ENCODE assay signal across 26 mouse cellular contexts in genomic region chr13:51998542-51998941, GRCm38 (mm10).
DNase-seq lines count a peak whose midpoint lies in the region; ATAC-seq and TF ChIP-seq lines count a peak whose summit lies in the region.
"Had no signal": no experiment of that assay in that cellular context is flagged by ENCODE, and none has a peak within 500 bp of the region (broad histone marks: within the 10 kb centered on the region; RNA-seq: fewer than 3 reads in every experiment).

No protein-coding gene starts in this region.

- no peaks in the 10 kb centered on the region for H3K9me3 ChIP-seq in heart, embryonic 10.5 days
- H3K9me3 ChIP-seq in liver, embryonic 13.5 days (replicated peaks), result 0 out of 2 replicates have a peak, but pooled peaks cover 3% of the 10 kb centered on the region
- H3K9me3 ChIP-seq in liver, postnatal 0 days (ENCODE audit: low read length), result peaks cover 4% of the 10 kb centered on the region
- no peaks in the 10 kb centered on the region for H3K9me3 ChIP-seq in midbrain, postnatal 0 days (ENCODE audit: low read length)
- H3K9me3 ChIP-seq: embryonic facial prominence, embryonic 13.5 days; forebrain, embryonic 10.5 days; G1E; heart, embryonic 15.5 days; hindbrain, embryonic 13.5 days had no signal

- no peak overlapping the region for H3K9ac ChIP-seq in liver, embryonic 13.5 days
- H3K9ac ChIP-seq in liver, postnatal 0 days (replicated peaks), result no peak overlapping the region
- H3K9ac ChIP-seq in midbrain, postnatal 0 days (replicated peaks; ENCODE audit: low read length, poor library complexity, severe bottlenecking), result no peak overlapping the region
- H3K9ac ChIP-seq: embryonic facial prominence, embryonic 13.5 days; heart, embryonic 15.5 days; hindbrain, embryonic 13.5 days had no signal

- no peaks in the 10 kb centered on the region for H3K36me3 ChIP-seq in heart, embryonic 10.5 days
- no peaks in the 10 kb centered on the region for H3K36me3 ChIP-seq in liver, embryonic 13.5 days
- no peaks in the 10 kb centered on the region for H3K36me3 ChIP-seq in liver, postnatal 0 days (replicated peaks; ENCODE audit: insufficient read depth, low read length)
- H3K36me3 ChIP-seq in midbrain, postnatal 0 days (ENCODE audit: insufficient read depth, low read length), result no peaks in the 10 kb centered on the region
- H3K36me3 ChIP-seq: embryonic facial prominence, embryonic 13.5 days; forebrain, embryonic 10.5 days; G1E; heart, embryonic 15.5 days; hindbrain, embryonic 13.5 days had no signal

- peaks cover 2% of the 10 kb centered on the region; the same call in 1 of the 2 replicates for H3K27me3 ChIP-seq in heart, embryonic 10.5 days (ENCODE audit: insufficient read depth, poor library complexity, severe bottlenecking)
- H3K27me3 ChIP-seq in liver, embryonic 13.5 days, result no peaks in the 10 kb centered on the region; the same call in 1 of the 2 replicates
- no peaks in the 10 kb centered on the region for H3K27me3 ChIP-seq in liver, postnatal 0 days (ENCODE audit: insufficient read depth, low read length)
- no peaks in the 10 kb centered on the region for H3K27me3 ChIP-seq in midbrain, postnatal 0 days (ENCODE audit: insufficient read depth, low read length)
- H3K27me3 ChIP-seq: embryonic facial prominence, embryonic 13.5 days; heart, embryonic 15.5 days had no signal

- ATAC-seq in liver, embryonic 13.5 days (ENCODE audit: low read depth), result peak; percentile 76
- ATAC-seq in liver, postnatal 0 days, result peak; percentile 83
- no peak for ATAC-seq in midbrain, postnatal 0 days (ENCODE audit: low FRiP score)
- ATAC-seq: CD4-positive, CD25-positive, alpha-beta regulatory T cell, adult 4 months; forebrain, embryonic 14.5 days; hindbrain, postnatal 0 days had no signal

- no peak for TF ChIP-seq CTCF in liver, postnatal 0 days (IDR thresholded peaks at IDR 0.05; ENCODE audit: low read depth)
- no peak for TF ChIP-seq CTCF in midbrain, postnatal 0 days (IDR thresholded peaks at IDR 0.05)

- 0 out of 2 replicates have a peak overlapping the region, but pooled peaks have one; percentile 49 for H3K27ac ChIP-seq in heart, embryonic 10.5 days
- no peak overlapping the region for H3K27ac ChIP-seq in liver, embryonic 13.5 days
- H3K27ac ChIP-seq in liver, postnatal 0 days (ENCODE audit: low read depth), result no peak overlapping the region
- H3K27ac ChIP-seq in midbrain, postnatal 0 days (ENCODE audit: low read depth, low read length), result no peak overlapping the region
- H3K27ac ChIP-seq: embryonic facial prominence, embryonic 13.5 days; forebrain, embryonic 10.5 days; heart, embryonic 15.5 days; hindbrain, embryonic 13.5 days; hindbrain, postnatal 0 days had no signal

- no peak overlapping the region for H3K4me2 ChIP-seq in liver, embryonic 13.5 days
- no peak overlapping the region for H3K4me2 ChIP-seq in liver, postnatal 0 days (ENCODE audit: low read depth, low read length)
- no peak overlapping the region for H3K4me2 ChIP-seq in midbrain, postnatal 0 days (ENCODE audit: low read depth, low read length, poor library complexity, severe bottlenecking)
- H3K4me2 ChIP-seq: embryonic facial prominence, embryonic 13.5 days; heart, embryonic 11.5 days; heart, embryonic 15.5 days; hindbrain, embryonic 13.5 days had no signal

- no peak overlapping the region for H3K4me3 ChIP-seq in heart, embryonic 10.5 days
- no peak overlapping the region for H3K4me3 ChIP-seq in liver, embryonic 13.5 days (replicated peaks)
- H3K4me3 ChIP-seq in liver, postnatal 0 days (ENCODE audit: low read depth, low read length), result no peak overlapping the region
- no peak overlapping the region for H3K4me3 ChIP-seq in midbrain, postnatal 0 days (ENCODE audit: low read depth, low read length)
- H3K4me3 ChIP-seq: embryonic facial prominence, embryonic 13.5 days; forebrain, embryonic 10.5 days; heart, embryonic 15.5 days; hindbrain, embryonic 13.5 days had no signal

- 87% methylated on average over 7 of the region's 7 CpGs for WGBS in heart, embryonic 10.5 days
- WGBS in liver, embryonic 13.5 days (ENCODE audit: insufficient replicate concordance), result 54% methylated on average over 7 of the region's 7 CpGs
- 55% methylated on average over 7 of the region's 7 CpGs for WGBS in liver, postnatal 0 days (ENCODE audit: insufficient replicate concordance)
- 96% methylated on average over 7 of the region's 7 CpGs for WGBS in midbrain, postnatal 0 days

- peak; percentile 55; the same call in 1 of the 2 replicates for TF ChIP-seq EP300 in liver, postnatal 0 days (IDR thresholded peaks at IDR 0.05; ENCODE audit: low read depth)

- peaks cover 18% of the 10 kb centered on the region for H3K4me1 ChIP-seq in heart, embryonic 10.5 days
- H3K4me1 ChIP-seq in liver, embryonic 13.5 days (replicated peaks), result peaks cover 24% of the 10 kb centered on the region
- peaks cover 9% of the 10 kb centered on the region for H3K4me1 ChIP-seq in liver, postnatal 0 days (ENCODE audit: insufficient read depth)
- H3K4me1 ChIP-seq in midbrain, postnatal 0 days (ENCODE audit: insufficient read depth, low read length), result no peaks in the 10 kb centered on the region
- H3K4me1 ChIP-seq: hindbrain, embryonic 13.5 days had no signal

- DNase-seq in heart, embryonic 10.5 days (ENCODE audit: low spot score), result no peak
- DNase-seq in heart, adult 9 months (ENCODE audit: low spot score in 2 of 2), result no peak
- peak; percentile 23 for DNase-seq in c-Kit-positive CD71-positive TER-119-positive erythroid progenitor cells, embryonic 14.5 days (ENCODE audit: low spot score)
- no peak for DNase-seq in liver, embryonic 13.5 days
- no peak for DNase-seq in liver, postnatal 0 days
- DNase-seq in cerebellum, adult 11 months, result no peak
- DNase-seq in urinary bladder, adult 18-20 months (ENCODE audit: low spot score in 2 of 2), result no peak
- no peak for DNase-seq in midbrain, postnatal 0 days (ENCODE audit: low spot score)
- DNase-seq: adrenal gland, adult 8-10 months; adrenal gland, postnatal 36 days; B cell, adult 2 months; cerebellum, adult 11-12 months; cerebellum, postnatal 10 days; embryo, embryonic 11 days; gastrocnemius, postnatal 36 days; heart, adult 11 months; heart, postnatal 14 days had no signal
